Mouse (Mus musculus): ENCODE measurements at regions not wholly inside any gene's neighbourhood (a gene's known extent, or its start where the extent isn't known, plus 50 kb on each side); places are given as distances from the start of the nearest gene placed in this dataset.

- Histone ChIP-seq H3K27ac (ENCODE audit: control insufficient read depth, insufficient read depth, low read length) (no peak overlapping the region), H3K27me3 (ENCODE audit: control insufficient read depth, insufficient read depth, low read length) (no peaks in the 10 kb centered on the region), H3K36me3 (ENCODE audit: control insufficient read depth, insufficient read depth, low read length) (no peaks in the 10 kb centered on the region), H3K4me1 (replicated peaks; ENCODE audit: control insufficient read depth, insufficient read depth, low read length) (no peaks in the 10 kb centered on the region), H3K4me3 (ENCODE audit: control insufficient read depth, insufficient read depth, low read length) (no peak overlapping the region)
- no peak for TF ChIP-seq CTCF (IDR thresholded peaks at IDR 0.05; ENCODE audit: borderline replicate concordance, control insufficient read depth, extremely low read depth, insufficient read depth, low read length, poor library complexity)
- TF ChIP-seq POLR2A (IDR thresholded peaks at IDR 0.05; ENCODE audit: control insufficient read depth, extremely low read depth, insufficient read depth, low read length, poor library complexity): no peak
- WGBS: 89% methylated on average over 12 of the region's 12 CpGs
- DNase-seq: no peak
Measured at GRCm38 (mm10) chr8:103405787-103406186, 620.3 kb upstream of the Cdh11 start.

DNA sequence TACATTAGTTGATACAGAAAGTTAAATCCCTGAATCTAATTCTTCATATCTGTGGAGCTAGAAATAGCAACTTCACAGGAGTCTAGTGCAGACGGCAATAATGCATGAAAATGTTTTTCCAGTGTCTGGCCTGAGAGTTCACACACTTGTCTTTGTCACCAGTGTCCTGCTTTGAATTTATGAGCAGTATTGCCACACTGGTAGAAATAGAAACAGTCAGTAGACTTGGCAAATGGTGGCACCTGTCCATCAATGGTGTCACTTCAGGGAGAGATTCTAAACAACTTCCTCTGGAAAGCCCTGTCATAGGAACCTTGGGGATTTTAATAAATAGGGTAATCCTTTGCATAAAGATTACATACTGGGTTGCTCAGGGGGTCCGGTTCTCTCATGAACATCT, 621.5 kb upstream of the Cdh11 start:
- Histone ChIP-seq H3K27me3 (ENCODE audit: control insufficient read depth, insufficient read depth, low read length) (no peaks in the 10 kb centered on the region), H3K4me3 (ENCODE audit: control insufficient read depth, insufficient read depth, low read length) (no peak overlapping the region), H3K36me3 (ENCODE audit: control insufficient read depth, insufficient read depth, low read length) (no peaks in the 10 kb centered on the region), H3K27ac (ENCODE audit: control insufficient read depth, insufficient read depth, low read length) (no peak overlapping the region), H3K4me1 (replicated peaks; ENCODE audit: control insufficient read depth, insufficient read depth, low read length) (no peaks in the 10 kb centered on the region)
- no peak for TF ChIP-seq CTCF (IDR thresholded peaks at IDR 0.05; ENCODE audit: borderline replicate concordance, control insufficient read depth, extremely low read depth, insufficient read depth, low read length, poor library complexity)
- TF ChIP-seq POLR2A (IDR thresholded peaks at IDR 0.05; ENCODE audit: control insufficient read depth, extremely low read depth, insufficient read depth, low read length, poor library complexity): no peak
- DNase-seq: no peak
- WGBS: 83% methylated on average over 2 of the region's 2 CpGs

DNA sequence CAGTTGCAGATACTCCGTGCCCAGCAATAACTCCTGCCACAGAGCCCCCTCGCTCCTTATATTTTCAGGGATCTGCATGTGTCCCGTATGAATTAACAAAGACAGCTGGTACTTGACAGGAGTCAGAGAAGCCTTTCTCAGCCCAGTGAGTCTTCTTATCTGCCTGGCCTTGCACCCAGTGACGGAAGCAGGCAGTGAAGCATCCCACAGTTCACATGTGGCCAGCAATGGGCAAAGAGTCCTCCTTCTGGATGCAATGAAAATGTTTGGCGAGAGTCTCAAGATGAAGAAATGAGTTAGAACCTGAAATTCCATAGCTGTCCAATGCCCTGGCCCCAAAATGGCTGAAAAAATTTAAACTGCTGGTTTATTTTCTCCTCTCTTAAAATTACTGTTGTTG, 622.2 kb upstream of the Cdh11 start:
- no peaks in the 10 kb centered on the region for H3K36me3 ChIP-seq (ENCODE audit: control insufficient read depth, insufficient read depth, low read length)
- H3K4me3 ChIP-seq (ENCODE audit: control insufficient read depth, insufficient read depth, low read length): no peak overlapping the region
- 93% methylated on average over 5 of the region's 5 CpGs for WGBS
- no peaks in the 10 kb centered on the region for H3K4me1 ChIP-seq (replicated peaks; ENCODE audit: control insufficient read depth, insufficient read depth, low read length)
- no peaks in the 10 kb centered on the region for H3K27me3 ChIP-seq (ENCODE audit: control insufficient read depth, insufficient read depth, low read length)
- H3K27ac ChIP-seq (ENCODE audit: control insufficient read depth, insufficient read depth, low read length): no peak overlapping the region
- no peak for TF ChIP-seq CTCF (IDR thresholded peaks at IDR 0.05; ENCODE audit: borderline replicate concordance, control insufficient read depth, extremely low read depth, insufficient read depth, low read length, poor library complexity)
- no peak for DNase-seq

GRCm38 (mm10) chr8:103408411-103408810, 623.0 kb upstream of the Cdh11 start:
- no peaks in the 10 kb centered on the region for H3K27me3 ChIP-seq (ENCODE audit: control insufficient read depth, insufficient read depth, low read length)
- no peaks in the 10 kb centered on the region for H3K4me1 ChIP-seq (replicated peaks; ENCODE audit: control insufficient read depth, insufficient read depth, low read length)
- H3K36me3 ChIP-seq (ENCODE audit: control insufficient read depth, insufficient read depth, low read length): no peaks in the 10 kb centered on the region
- H3K27ac ChIP-seq (ENCODE audit: control insufficient read depth, insufficient read depth, low read length): no peak overlapping the region
- 85% methylated on average over 3 of the region's 3 CpGs for WGBS
- TF ChIP-seq POLR2A (IDR thresholded peaks at IDR 0.05; ENCODE audit: control insufficient read depth, extremely low read depth, insufficient read depth, low read length, poor library complexity) (no peak), CTCF (IDR thresholded peaks at IDR 0.05; ENCODE audit: borderline replicate concordance, control insufficient read depth, extremely low read depth, insufficient read depth, low read length, poor library complexity) (no peak)
- no peak for DNase-seq
- H3K4me3 ChIP-seq (ENCODE audit: control insufficient read depth, insufficient read depth, low read length): no peak overlapping the region

DNA sequence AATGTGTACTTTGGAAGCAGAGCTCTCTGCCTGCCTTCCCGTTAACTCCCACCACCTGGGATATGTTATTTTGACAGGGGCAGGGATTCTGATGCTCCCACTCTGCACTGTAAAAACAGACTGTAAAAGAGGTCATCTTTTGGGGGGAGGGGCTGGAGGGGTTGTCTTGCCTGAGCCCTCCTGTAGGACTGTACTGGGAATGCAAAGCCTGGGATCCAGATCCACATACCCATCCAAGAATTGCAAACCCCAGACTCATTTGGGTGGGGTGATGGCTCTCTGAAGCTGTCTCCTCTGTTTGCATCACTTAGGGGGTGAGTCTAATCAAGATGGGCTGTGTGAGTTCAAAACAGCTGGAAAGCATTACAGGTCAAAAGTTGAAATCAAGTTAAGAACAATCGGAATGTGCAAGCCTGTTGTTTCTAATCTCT, 623.7 kb upstream of the Cdh11 start:
- DNase-seq: no peak
- WGBS: 77% methylated on average over 2 of the region's 2 CpGs
- Histone ChIP-seq H3K36me3 (ENCODE audit: control insufficient read depth, insufficient read depth, low read length) (no peaks in the 10 kb centered on the region), H3K4me1 (replicated peaks; ENCODE audit: control insufficient read depth, insufficient read depth, low read length) (no peaks in the 10 kb centered on the region), H3K27me3 (ENCODE audit: control insufficient read depth, insufficient read depth, low read length) (no peaks in the 10 kb centered on the region), H3K27ac (ENCODE audit: control insufficient read depth, insufficient read depth, low read length) (no peak overlapping the region), H3K4me3 (ENCODE audit: control insufficient read depth, insufficient read depth, low read length) (no peak overlapping the region)
- no peak for TF ChIP-seq POLR2A (IDR thresholded peaks at IDR 0.05; ENCODE audit: control insufficient read depth, extremely low read depth, insufficient read depth, low read length, poor library complexity)
- no peak for TF ChIP-seq CTCF (IDR thresholded peaks at IDR 0.05; ENCODE audit: borderline replicate concordance, control insufficient read depth, extremely low read depth, insufficient read depth, low read length, poor library complexity)

GRCm38 (mm10) chr8:103412731-103413130, 627.3 kb upstream of the Cdh11 start:
- Histone ChIP-seq H3K4me1 (replicated peaks; ENCODE audit: control insufficient read depth, insufficient read depth, low read length) (no peaks in the 10 kb centered on the region), H3K4me3 (ENCODE audit: control insufficient read depth, insufficient read depth, low read length) (no peak overlapping the region), H3K27ac (ENCODE audit: control insufficient read depth, insufficient read depth, low read length) (no peak overlapping the region), H3K27me3 (ENCODE audit: control insufficient read depth, insufficient read depth, low read length) (no peaks in the 10 kb centered on the region), H3K36me3 (ENCODE audit: control insufficient read depth, insufficient read depth, low read length) (no peaks in the 10 kb centered on the region)
- DNase-seq: no peak
- TF ChIP-seq CTCF (IDR thresholded peaks at IDR 0.05; ENCODE audit: borderline replicate concordance, control insufficient read depth, extremely low read depth, insufficient read depth, low read length, poor library complexity): no peak
- no peak for TF ChIP-seq POLR2A (IDR thresholded peaks at IDR 0.05; ENCODE audit: control insufficient read depth, extremely low read depth, insufficient read depth, low read length, poor library complexity)
- 81% methylated on average over 7 of the region's 7 CpGs for WGBS

Data from thymus, adult 2 months (tissue).